Mouse (Mus musculus) heart, adult 2 months (tissue): ENCODE measurements around the gene Cd72. TPM values are rescaled to one million over a fixed set of nuclear protein-coding genes. Genes with fewer than 3 reads are reported as not detected.

Source experiments
- DNase-seq, 2 experiments: peaks; one replicate each; pipeline ENCODE4 v3.0.0; 2021
- H3K27ac ChIP-seq: fragments of 200-600 bp; 2 replicates; pipeline ENCODE4 v1.8.1; 2022
- H3K27me3 ChIP-seq: fragments of 200-500 bp; 2 replicates; pipeline ENCODE4 v1.6.1; 2012; ENCODE audit warnings: mild to moderate bottlenecking, low read length, inconsistent platforms, mixed read lengths; ENCODE audit not compliant: control insufficient read depth, insufficient read depth
- H3K36me3 ChIP-seq: fragments of 200-500 bp; 2 replicates; pipeline ENCODE4 v1.6.1; 2012; ENCODE audit warnings: low read length, inconsistent platforms; ENCODE audit not compliant: control insufficient read depth, insufficient read depth
- H3K4me1 ChIP-seq: fragments of 200-500 bp; 2 replicates; pipeline ENCODE4 v1.6.1; 2011; ENCODE audit warnings: low read length; ENCODE audit not compliant: control insufficient read depth, insufficient read depth
- H3K4me3 ChIP-seq: fragments of 200-600 bp; 2 replicates; pipeline ENCODE4 v1.8.1; 2022
- H3K79me2 ChIP-seq: fragments of 200-500 bp; replicated peaks from 2 replicates; pipeline ENCODE4 v1.6.1; 2012; ENCODE audit warnings: mild to moderate bottlenecking, inconsistent platforms, low read length, moderate library complexity, mixed read lengths; ENCODE audit not compliant: control insufficient read depth, insufficient read depth
- H3K9ac ChIP-seq: fragments of 200-500 bp; 2 replicates; pipeline ENCODE4 v1.6.1; 2012; ENCODE audit warnings: low read depth, mild to moderate bottlenecking, control low read depth, inconsistent platforms, low read length, mixed read lengths
- CTCF ChIP-seq: fragments of 200-600 bp; IDR thresholded peaks from 2 replicates; pipeline ENCODE4 v1.8.1; 2022; ENCODE audit warnings: antibody characterized with exemption, mild to moderate bottlenecking, moderate library complexity
- EP300 ChIP-seq: fragments of 200-500 bp; IDR thresholded peaks from 2 replicates; pipeline ENCODE4 v1.6.1; 2011; ENCODE audit warnings: low read depth, low read length, control low read depth; ENCODE audit not compliant: insufficient read depth
- POLR2A ChIP-seq: fragments of 200-500 bp; IDR thresholded peaks from 2 replicates; pipeline ENCODE4 v1.6.1; 2011; ENCODE audit warnings: mild to moderate bottlenecking, low read depth, low read length, control low read depth; ENCODE audit not compliant: insufficient read depth
- WGBS: fragments of 180-500 bp; shearing (Covaris S2); methylation state at CpG from one replicate; pipeline ENCODE4 v1.1.7; 2018; 5-methylcytosine and 5-hydroxymethylcytosine counted together
- intact Hi-C: fragments of 180-260 bp; cut with DNase I; formaldehyde crosslinking; loops from one replicate; pipeline ENCODE4 v1.15.1; 2025
- long read RNA-seq: library from polyadenylated mRNA; stranded (forward); transcript quantifications from one replicate; pipeline ENCODE4 v2.0.0, GENCODE M21; 2021
- polyA plus RNA-seq: library from polyadenylated mRNA; depleted of rRNA; stranded (reverse); fragments of >200 nt; gene quantifications from 2 replicates; pipeline ENCODE4 v1.2.3, GENCODE M21; 2012; rRNA removed
- total RNA-seq, 2 experiments: library from RNA; stranded (reverse); gene quantifications; 2 replicates each; pipeline ENCODE4 v1.2.3; 2021

Gene Cd72
- total RNA-seq: 1 to 10 TPM in 1 of 2 experiments, under 1 TPM in 1; 0.97 to 1.0 TPM
- polyA plus RNA-seq: 1.8 and 4.8 TPM in 2 replicates
- long read RNA-seq, partial matches to known transcripts: 0 of 1 reads
- long read RNA-seq, other reads (novel, unspliced or antisense): 0 of 1 reads

GRCm38 (mm10) chr4:43454041-43454836 is at the start of gene Cd72:
Gene Cd72, minus strand, starts transcription at chr4:43454628.
- peak within 1 kb of the TSS; percentile 16 for H3K4me3 ChIP-seq

DNA sequence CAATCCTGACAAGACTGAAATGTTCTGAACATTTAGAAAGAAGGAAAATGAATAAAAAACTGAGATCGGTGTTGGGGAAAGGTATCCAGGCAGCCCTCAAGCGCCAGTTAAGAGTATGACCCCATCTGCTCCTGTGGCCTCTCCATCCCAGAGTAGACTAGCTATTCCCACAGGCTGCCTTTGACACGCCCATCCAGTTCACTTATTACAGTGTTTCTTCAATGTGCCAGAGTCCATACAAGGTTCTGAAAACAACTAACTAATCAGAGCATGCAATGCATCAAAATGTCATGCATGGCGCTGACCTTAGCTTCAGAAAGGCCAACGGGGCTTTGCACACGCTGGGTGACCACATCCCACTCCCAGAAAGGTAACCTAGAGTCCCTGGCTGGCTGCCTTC is 49.1 kb upstream of the Cd72 start:
- intact Hi-C loops: no loop called here
- Histone ChIP-seq H3K27ac (no peak overlapping the region), H3K27me3 (no peaks in the 10 kb centered on the region), H3K79me2 (no peaks in the 10 kb centered on the region), H3K4me3 (no peak overlapping the region), H3K36me3 (no peaks in the 10 kb centered on the region), H3K9ac (no peak overlapping the region), H3K4me1 (peaks cover 8% of the 10 kb centered on the region)
- TF ChIP-seq EP300 (no peak), CTCF (no peak), POLR2A (no peak)
- DNase-seq: no peak
- WGBS: 84% methylated on average over 6 of the region's 6 CpGs

More at GRCm38 (mm10) chr4:43454041-43454836, at the start of gene Cd72:
- Histone ChIP-seq H3K27ac (no peak within 1 kb of the TSS), H3K79me2 (no peaks in the 10 kb centered on the region), H3K27me3 (no peaks in the 10 kb centered on the region), H3K36me3 (no peaks in the 10 kb centered on the region), H3K4me1 (peaks cover 4% of the 10 kb centered on the region), H3K9ac (peak within 1 kb of the TSS; percentile 15; the same call in 1 of the 2 replicates)
- peak in 1 of 2 experiments; percentile 53 for DNase-seq
- intact Hi-C loops: no loop called here
- WGBS: 26% methylated on average over 20 of the region's 20 CpGs
- TF ChIP-seq POLR2A (no peak), EP300 (no peak)

- no peak overlapping the region for H3K4me3 ChIP-seq
- no peaks in the 10 kb centered on the region for H3K79me2 ChIP-seq
- H3K9ac ChIP-seq: no peak overlapping the region
- TF ChIP-seq POLR2A (no peak), CTCF (no peak), EP300 (no peak)
- no peak overlapping the region for H3K27ac ChIP-seq
- intact Hi-C loops: no loop called here
- no peak for DNase-seq
- peaks cover 8% of the 10 kb centered on the region for H3K4me1 ChIP-seq
- WGBS: 78% methylated on average over 2 of the region's 2 CpGs
- H3K36me3 ChIP-seq: no peaks in the 10 kb centered on the region
- no peaks in the 10 kb centered on the region for H3K27me3 ChIP-seq
These were observed 48.6 kb upstream of the Cd72 start for GRCm38 (mm10) chr4:43503041-43503440.

DNA sequence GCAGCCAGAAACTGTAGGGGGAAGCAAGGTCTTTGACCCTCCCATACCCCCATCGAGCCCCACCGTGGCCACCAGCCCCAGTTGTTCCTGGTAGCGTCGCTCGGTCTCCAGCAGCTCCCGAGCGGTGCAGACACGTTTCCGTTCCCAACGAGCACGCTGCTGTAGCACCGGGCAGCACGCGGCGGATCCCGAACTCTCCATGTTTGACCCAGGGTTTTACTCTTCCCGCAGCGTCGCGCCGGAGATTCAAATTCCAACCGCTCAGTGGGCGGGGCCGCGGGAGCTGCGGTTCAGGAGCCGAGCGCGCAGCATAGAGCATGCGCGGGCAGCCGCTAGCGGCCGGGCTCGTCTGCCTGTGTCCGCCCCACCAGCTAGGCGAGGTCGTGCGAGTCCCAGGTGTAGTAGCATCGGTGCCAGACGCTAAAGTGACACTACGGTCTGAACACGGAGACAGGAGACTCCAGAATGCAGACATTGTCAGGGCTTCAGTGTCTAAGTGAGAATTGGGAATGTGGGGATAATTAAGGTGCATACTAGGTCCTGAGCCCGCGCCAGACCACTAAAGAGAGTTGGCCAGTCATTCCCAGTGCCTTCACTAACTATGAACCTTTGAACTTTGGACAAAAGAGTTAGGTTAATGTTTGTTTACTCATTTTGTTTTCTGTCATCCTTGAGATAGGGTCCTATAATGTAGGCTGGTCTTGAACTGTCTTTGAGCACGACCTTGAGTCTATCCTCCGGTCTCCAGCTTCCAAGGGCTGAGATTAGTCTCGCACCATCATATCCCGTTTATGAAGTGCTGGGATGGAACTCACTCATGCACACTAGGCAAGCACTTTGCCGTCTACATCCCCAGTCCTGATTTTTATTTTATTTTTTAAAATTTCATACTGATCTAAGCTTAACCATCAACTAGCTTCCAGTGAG is 45.2 kb upstream of the Cd72 start, which contains the start of gene Arhgef39:
Gene Arhgef39 (minus strand): TSS at position 289 of the 927 bp plus-strand sequence.
- H3K27ac ChIP-seq: 0 out of 2 replicates have a peak within 1 kb of the TSS, but pooled peaks have one; percentile 34
- intact Hi-C loops: loop anchor here (2.0 kb wide), 1 partner anchor 25 kb away; no protein-coding TSS in a partner anchor

GRCm38 (mm10) chr4:43498983-43499382 is 44.6 kb upstream of the Cd72 start:
- Histone ChIP-seq H3K27me3 (no peaks in the 10 kb centered on the region), H3K36me3 (no peaks in the 10 kb centered on the region), H3K4me3 (peak overlapping the region; percentile 52), H3K27ac (no peak overlapping the region), H3K9ac (no peak overlapping the region), H3K4me1 (peaks cover 6% of the 10 kb centered on the region), H3K79me2 (no peaks in the 10 kb centered on the region)
- DNase-seq: no peak
- peak; percentile 50 for TF ChIP-seq CTCF
- TF ChIP-seq EP300: no peak
- 12% methylated on average over 8 of the region's 8 CpGs for WGBS
- intact Hi-C loops: loop anchor here (2.0 kb wide), 1 partner anchor 26 kb away; no protein-coding TSS in a partner anchor

More for the DNA sequence above, 45.2 kb upstream of the Cd72 start, which contains the start of gene Arhgef39:
- peak within 1 kb of the TSS; percentile 72 for H3K9ac ChIP-seq
- DNase-seq: peak; percentile 87
- H3K36me3 ChIP-seq: no peaks in the 10 kb centered on the region
- peak within 1 kb of the TSS; percentile 52 for H3K4me3 ChIP-seq
- H3K79me2 ChIP-seq: no peaks in the 10 kb centered on the region
- 5% methylated on average over 50 of the region's 50 CpGs for WGBS
- TF ChIP-seq POLR2A (0 out of 2 replicates have a peak, but pooled peaks have one; percentile 24), EP300 (no peak), CTCF (no peak)
- no peaks in the 10 kb centered on the region for H3K27me3 ChIP-seq
- peaks cover 4% of the 10 kb centered on the region; the same call in 1 of the 2 replicates for H3K4me1 ChIP-seq
